ENCODE assay signal across 18 mouse cellular contexts in the genomic region with DNA sequence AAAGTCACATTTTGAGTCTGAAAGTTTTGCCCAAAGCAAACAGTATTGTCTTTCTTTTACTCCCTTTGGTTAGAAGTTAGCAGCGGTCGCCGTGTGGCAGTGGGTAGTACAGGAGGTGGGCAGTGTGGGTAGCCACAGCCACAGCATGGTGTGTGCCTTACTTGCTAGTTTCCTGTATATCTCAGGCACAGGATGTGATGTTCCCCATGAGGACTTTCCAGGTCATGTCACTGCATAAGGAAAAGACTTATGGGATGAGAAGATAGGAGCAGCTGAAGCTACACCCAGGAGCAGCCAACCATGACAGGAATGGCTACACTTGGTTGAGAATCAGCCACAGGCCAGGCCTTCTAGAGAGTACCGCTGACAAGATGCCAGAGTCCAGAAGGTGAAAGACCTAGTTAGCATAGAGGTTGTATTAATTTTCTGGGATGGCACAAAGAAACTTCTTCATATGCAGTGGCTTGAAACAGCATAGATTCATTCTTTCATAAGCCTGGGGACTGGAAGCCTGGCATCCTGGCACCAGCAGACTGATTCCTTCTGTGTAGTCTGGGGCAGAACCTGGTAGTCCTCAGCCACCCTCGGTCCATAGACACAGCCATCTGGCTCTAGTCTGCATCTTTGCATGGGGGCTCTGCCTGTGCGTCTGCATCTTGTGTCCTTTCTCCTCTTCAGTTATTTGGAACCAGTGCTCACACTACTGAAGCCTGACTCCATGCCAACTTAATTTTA.
DNase-seq lines count a peak whose midpoint lies in the region; ATAC-seq and TF ChIP-seq lines count a peak whose summit lies in the region.
"Had no signal": no experiment of that assay in that cellular context is flagged by ENCODE, and none has a peak within 500 bp of the region (broad histone marks: within the 10 kb centered on the region; RNA-seq: fewer than 3 reads in every experiment).

No protein-coding gene starts in this region.

- peaks cover 4% of the 10 kb centered on the region; the same call in 1 of the 2 replicates for H3K4me1 ChIP-seq in hindbrain, postnatal 0 days (ENCODE audit: insufficient read depth, low read length)
- no peaks in the 10 kb centered on the region for H3K4me1 ChIP-seq in hindbrain, embryonic 13.5 days (replicated peaks)
- no peaks in the 10 kb centered on the region for H3K4me1 ChIP-seq in midbrain, embryonic 16.5 days (ENCODE audit: control insufficient read depth, insufficient read depth, low read length)
- H3K4me1 ChIP-seq: hindbrain, embryonic 10.5 days; intestine, embryonic 15.5 days had no signal

- peak; percentile 15 for DNase-seq in hindbrain, postnatal 0 days (ENCODE audit: low spot score)
- peak; percentile 59 to 74 for DNase-seq in cerebellum, postnatal 10 days
- DNase-seq in kidney, adult 11 months = peak; percentile 80
- DNase-seq in kidney, postnatal 14 days = peak; percentile 79
- DNase-seq in lung, postnatal 10 days = no peak
- DNase-seq: adrenal gland, postnatal 25 days; gastrocnemius, postnatal 36 days; lung, embryonic 14.5 days; right cerebral cortex, postnatal 14 days; thymus, adult 18-20 months had no signal

- no peak overlapping the region for H3K27ac ChIP-seq in hindbrain, postnatal 0 days
- no peak overlapping the region for H3K27ac ChIP-seq in hindbrain, embryonic 13.5 days
- no peak overlapping the region for H3K27ac ChIP-seq in midbrain, embryonic 16.5 days (ENCODE audit: low read length)
- H3K27ac ChIP-seq: embryonic facial prominence, embryonic 15.5 days; forebrain, embryonic 15.5 days; hindbrain, embryonic 10.5 days; intestine, embryonic 15.5 days had no signal

- no peaks in the 10 kb centered on the region for H3K36me3 ChIP-seq in hindbrain, postnatal 0 days (ENCODE audit: insufficient read depth, low read length)
- no peaks in the 10 kb centered on the region for H3K36me3 ChIP-seq in hindbrain, embryonic 13.5 days
- no peaks in the 10 kb centered on the region for H3K36me3 ChIP-seq in midbrain, embryonic 16.5 days (ENCODE audit: control insufficient read depth, insufficient read depth, low read length)
- H3K36me3 ChIP-seq: forebrain, embryonic 15.5 days had no signal

- H3K27me3 ChIP-seq in hindbrain, postnatal 0 days (ENCODE audit: insufficient read depth, low read length) = no peaks in the 10 kb centered on the region
- no peaks in the 10 kb centered on the region for H3K27me3 ChIP-seq in hindbrain, embryonic 13.5 days
- H3K27me3 ChIP-seq in midbrain, embryonic 16.5 days (ENCODE audit: control insufficient read depth, insufficient read depth, low read depth, low read length) = no peaks in the 10 kb centered on the region
- H3K27me3 ChIP-seq: embryonic facial prominence, embryonic 15.5 days; forebrain, embryonic 15.5 days; intestine, embryonic 15.5 days; megakaryocyte, embryonic 14.5 days had no signal

- ATAC-seq in hindbrain, postnatal 0 days = no peak
- no peak for ATAC-seq in hindbrain, embryonic 13.5 days (ENCODE audit: low FRiP score)
- ATAC-seq in midbrain, embryonic 16.5 days = no peak
- ATAC-seq: CD4-positive, CD25-positive, alpha-beta regulatory T cell, adult 4 months; forebrain, embryonic 15.5 days; intestine, embryonic 15.5 days had no signal

- H3K4me2 ChIP-seq in hindbrain, postnatal 0 days (ENCODE audit: low read depth, low read length) = no peak overlapping the region
- no peak overlapping the region for H3K4me2 ChIP-seq in hindbrain, embryonic 13.5 days
- H3K4me2 ChIP-seq in midbrain, embryonic 16.5 days (ENCODE audit: low read length) = no peak overlapping the region
- H3K4me2 ChIP-seq: embryonic facial prominence, embryonic 15.5 days; forebrain, embryonic 15.5 days; intestine, embryonic 15.5 days; lung, embryonic 14.5 days had no signal

- 81% methylated on average over 6 of the region's 6 CpGs for whole genome bisulfite sequencing in hindbrain, postnatal 0 days
- 93% methylated on average over 6 of the region's 6 CpGs for WGBS in hindbrain, embryonic 13.5 days
- WGBS in midbrain, embryonic 16.5 days = 93% methylated on average over 6 of the region's 6 CpGs

- no peaks in the 10 kb centered on the region for H3K9me3 ChIP-seq in hindbrain, postnatal 0 days (ENCODE audit: low read length)
- no peaks in the 10 kb centered on the region for H3K9me3 ChIP-seq in hindbrain, embryonic 13.5 days
- no peaks in the 10 kb centered on the region for H3K9me3 ChIP-seq in midbrain, embryonic 16.5 days (replicated peaks; ENCODE audit: control insufficient read depth, low read length, poor library complexity, severe bottlenecking)
- H3K9me3 ChIP-seq: embryonic facial prominence, embryonic 15.5 days; forebrain, embryonic 15.5 days; hindbrain, embryonic 10.5 days; intestine, embryonic 15.5 days; megakaryocyte, embryonic 14.5 days had no signal

- no peak overlapping the region for H3K9ac ChIP-seq in hindbrain, postnatal 0 days (replicated peaks; ENCODE audit: low read length)
- H3K9ac ChIP-seq in hindbrain, embryonic 13.5 days = no peak overlapping the region
- H3K9ac ChIP-seq in midbrain, embryonic 16.5 days (ENCODE audit: low read depth, low read length) = no peak overlapping the region
- H3K9ac ChIP-seq: embryonic facial prominence, embryonic 15.5 days; forebrain, embryonic 15.5 days; intestine, embryonic 15.5 days; lung, embryonic 14.5 days had no signal

- no peak for TF ChIP-seq CTCF in hindbrain, postnatal 0 days (IDR thresholded peaks at IDR 0.05; ENCODE audit: low read depth)

- no peak overlapping the region for H3K4me3 ChIP-seq in hindbrain, postnatal 0 days (ENCODE audit: low read length)
- H3K4me3 ChIP-seq in hindbrain, embryonic 13.5 days = no peak overlapping the region
- no peak overlapping the region for H3K4me3 ChIP-seq in midbrain, embryonic 16.5 days (ENCODE audit: low read depth, low read length)
- H3K4me3 ChIP-seq: embryonic facial prominence, embryonic 15.5 days; forebrain, embryonic 15.5 days; hindbrain, embryonic 10.5 days; intestine, embryonic 15.5 days had no signal
